Mouse (Mus musculus): ENCODE measurements around the gene Bub1. TPM values are rescaled to one million over a fixed set of nuclear protein-coding genes. Genes with fewer than 3 reads are reported as not detected.

The Bub1 gene
- polyA plus RNA-seq, 1 experiment from 2014 or later, result 34.8 TPM

GRCm38 (mm10) chr2:127760429-127761000 is 71.2 kb downstream of the Bub1 start:
- no peaks in the 10 kb centered on the region for H3K4me1 ChIP-seq (replicated peaks; ENCODE audit: control insufficient read depth, insufficient read depth, low read length)
- DNase-seq (ENCODE audit: low spot score), result no peak
- H3K27me3 ChIP-seq (ENCODE audit: control insufficient read depth, insufficient read depth, low read length), result no peaks in the 10 kb centered on the region
- no peak overlapping the region for H3K27ac ChIP-seq (ENCODE audit: low read depth, low read length)
- H3K4me3 ChIP-seq (ENCODE audit: low read depth, low read length), result no peak overlapping the region
- no peak overlapping the region for H3K4me2 ChIP-seq (replicated peaks; ENCODE audit: low read depth, low read length)
- H3K9me3 ChIP-seq (ENCODE audit: control insufficient read depth, low read length), result no peaks in the 10 kb centered on the region
- ATAC-seq (ENCODE audit: low FRiP score), result no peak
- no peak overlapping the region for H3K9ac ChIP-seq (ENCODE audit: low read depth, low read length)
- 74% methylated on average over 10 of the region's 10 CpGs for WGBS
- H3K36me3 ChIP-seq (ENCODE audit: control insufficient read depth, insufficient read depth, low read length), result 0 out of 2 replicates have a peak, but pooled peaks cover 2% of the 10 kb centered on the region

- Histone ChIP-seq H3K36me3 (ENCODE audit: control insufficient read depth, insufficient read depth, low read length) (0 out of 2 replicates have a peak, but pooled peaks cover 2% of the 10 kb centered on the region), H3K4me1 (replicated peaks; ENCODE audit: control insufficient read depth, insufficient read depth, low read length) (no peaks in the 10 kb centered on the region), H3K9me3 (ENCODE audit: control insufficient read depth, low read length) (no peaks in the 10 kb centered on the region), H3K4me2 (replicated peaks; ENCODE audit: low read depth, low read length) (no peak overlapping the region), H3K27ac (ENCODE audit: low read depth, low read length) (no peak overlapping the region), H3K4me3 (ENCODE audit: low read depth, low read length) (no peak overlapping the region), H3K9ac (ENCODE audit: low read depth, low read length) (no peak overlapping the region), H3K27me3 (ENCODE audit: control insufficient read depth, insufficient read depth, low read length) (no peaks in the 10 kb centered on the region)
- no peak for ATAC-seq (ENCODE audit: low FRiP score)
- no peak for DNase-seq (ENCODE audit: low spot score)
- WGBS, result 91% methylated on average over 6 of the region's 6 CpGs
Observed at GRCm38 (mm10) chr2:127760014-127760413, 71.7 kb downstream of the Bub1 start.

- Histone ChIP-seq H3K9me3 (ENCODE audit: control insufficient read depth, low read length) (no peaks in the 10 kb centered on the region), H3K9ac (ENCODE audit: low read depth, low read length) (no peak overlapping the region), H3K4me2 (replicated peaks; ENCODE audit: low read depth, low read length) (no peak overlapping the region), H3K36me3 (ENCODE audit: control insufficient read depth, insufficient read depth, low read length) (0 out of 2 replicates have a peak, but pooled peaks cover 2% of the 10 kb centered on the region), H3K4me1 (replicated peaks; ENCODE audit: control insufficient read depth, insufficient read depth, low read length) (no peaks in the 10 kb centered on the region), H3K27ac (ENCODE audit: low read depth, low read length) (no peak overlapping the region), H3K4me3 (ENCODE audit: low read depth, low read length) (no peak overlapping the region), H3K27me3 (ENCODE audit: control insufficient read depth, insufficient read depth, low read length) (no peaks in the 10 kb centered on the region)
- DNase-seq (ENCODE audit: low spot score) (no peak), ATAC-seq (ENCODE audit: low FRiP score) (no peak)
- 94% methylated on average over 5 of the region's 5 CpGs for WGBS
Observed at GRCm38 (mm10) chr2:127759157-127759880, 72.3 kb downstream of the Bub1 start.

- Histone ChIP-seq H3K4me2 (replicated peaks; ENCODE audit: low read depth, low read length) (no peak overlapping the region), H3K9ac (ENCODE audit: low read depth, low read length) (no peak overlapping the region), H3K27ac (ENCODE audit: low read depth, low read length) (no peak overlapping the region), H3K36me3 (ENCODE audit: control insufficient read depth, insufficient read depth, low read length) (0 out of 2 replicates have a peak, but pooled peaks cover 2% of the 10 kb centered on the region), H3K27me3 (ENCODE audit: control insufficient read depth, insufficient read depth, low read length) (no peaks in the 10 kb centered on the region), H3K9me3 (ENCODE audit: control insufficient read depth, low read length) (no peaks in the 10 kb centered on the region), H3K4me3 (ENCODE audit: low read depth, low read length) (no peak overlapping the region), H3K4me1 (replicated peaks; ENCODE audit: control insufficient read depth, insufficient read depth, low read length) (no peaks in the 10 kb centered on the region)
- 40% methylated on average over 8 of the region's 8 CpGs for WGBS
- ATAC-seq (ENCODE audit: low FRiP score) (no peak; the same call in 1 of the 2 replicates), DNase-seq (ENCODE audit: low spot score) (no peak)
Observed at GRCm38 (mm10) chr2:127757171-127757570, 74.5 kb downstream of the Bub1 start.

- DNase-seq (ENCODE audit: low spot score) (no peak), ATAC-seq (ENCODE audit: low FRiP score) (no peak)
- no peaks in the 10 kb centered on the region for H3K4me1 ChIP-seq (replicated peaks; ENCODE audit: control insufficient read depth, insufficient read depth, low read length)
- 95% methylated on average over 4 of the region's 4 CpGs for WGBS
- 0 out of 2 replicates have a peak, but pooled peaks cover 2% of the 10 kb centered on the region for H3K36me3 ChIP-seq (ENCODE audit: control insufficient read depth, insufficient read depth, low read length)
- H3K4me3 ChIP-seq (ENCODE audit: low read depth, low read length), result no peak overlapping the region
- no peaks in the 10 kb centered on the region for H3K9me3 ChIP-seq (ENCODE audit: control insufficient read depth, low read length)
- H3K4me2 ChIP-seq (replicated peaks; ENCODE audit: low read depth, low read length), result no peak overlapping the region
- no peaks in the 10 kb centered on the region for H3K27me3 ChIP-seq (ENCODE audit: control insufficient read depth, insufficient read depth, low read length)
- H3K27ac ChIP-seq (ENCODE audit: low read depth, low read length), result no peak overlapping the region
- H3K9ac ChIP-seq (ENCODE audit: low read depth, low read length), result no peak overlapping the region
Observed at GRCm38 (mm10) chr2:127754113-127754512, 77.6 kb downstream of the Bub1 start.

GRCm38 (mm10) chr2:127751849-127752610 is 79.6 kb downstream of the Bub1 start:
- Histone ChIP-seq H3K4me3 (ENCODE audit: low read depth, low read length) (no peak overlapping the region), H3K27me3 (ENCODE audit: control insufficient read depth, insufficient read depth, low read length) (no peaks in the 10 kb centered on the region), H3K9me3 (ENCODE audit: control insufficient read depth, low read length) (no peaks in the 10 kb centered on the region), H3K36me3 (ENCODE audit: control insufficient read depth, insufficient read depth, low read length) (0 out of 2 replicates have a peak, but pooled peaks cover 2% of the 10 kb centered on the region), H3K4me2 (replicated peaks; ENCODE audit: low read depth, low read length) (no peak overlapping the region), H3K27ac (ENCODE audit: low read depth, low read length) (no peak overlapping the region), H3K9ac (ENCODE audit: low read depth, low read length) (no peak overlapping the region), H3K4me1 (replicated peaks; ENCODE audit: control insufficient read depth, insufficient read depth, low read length) (no peaks in the 10 kb centered on the region)
- ATAC-seq (ENCODE audit: low FRiP score) (no peak), DNase-seq (ENCODE audit: low spot score) (no peak)
- WGBS, result 79% methylated on average over 11 of the region's 11 CpGs

Other genes starting within 250 kb of the Bub1 start
- 7.8 and 9.5 TPM in 2 replicates for gene Zfp661, start 244.8 kb downstream of the Bub1 start, polyA plus RNA-seq (2014; fragmentation: Nextera tagmentation; extraction: Ambion mirVana)
- 154 and 157 TPM in 2 replicates for gene Mrps5, start 244.6 kb downstream of the Bub1 start, polyA plus RNA-seq (2014; fragmentation: Nextera tagmentation; extraction: Ambion mirVana)
- 0.86 and 1.4 TPM in 2 replicates for gene Mal, start 175.2 kb downstream of the Bub1 start, polyA plus RNA-seq (2014; fragmentation: Nextera tagmentation; extraction: Ambion mirVana)
- 1.4 and 1.9 TPM in 2 replicates for gene Mall, start 101.9 kb downstream of the Bub1 start, polyA plus RNA-seq (2014; fragmentation: Nextera tagmentation; extraction: Ambion mirVana)
- 23.1 and 30.3 TPM in 2 replicates for gene Nphp1, start 43.0 kb downstream of the Bub1 start, polyA plus RNA-seq (2014; fragmentation: Nextera tagmentation; extraction: Ambion mirVana)
- 26.5 and 26.9 TPM in 2 replicates for gene Mtln, start 39.4 kb downstream of the Bub1 start, polyA plus RNA-seq (2014; fragmentation: Nextera tagmentation; extraction: Ambion mirVana)
- 0.14 TPM in 1 of 2 replicates, not detected in the other for gene Acoxl, start 7.0 kb upstream of the Bub1 start, polyA plus RNA-seq (2014; fragmentation: Nextera tagmentation; extraction: Ambion mirVana)